Mouse (Mus musculus) lung, postnatal 10 days (tissue): ENCODE measurements around the gene Vmn1r184.
"Not testable (repeated sequence)": the region's sequence is repeated elsewhere in the genome, so short reads cannot be mapped to it uniquely, and the experiment has no call there.

Experiments
- DNase-seq: peaks from one replicate; pipeline ENCODE4 v3.0.0; 2021

The Vmn1r184 gene

GRCm38 (mm10) chr7:26260034-26260433 is at the start of gene Vmn1r184:
Vmn1r184 (plus strand) TSS chr7:26260334.
- DNase-seq: not testable (repeated sequence)

DNA sequence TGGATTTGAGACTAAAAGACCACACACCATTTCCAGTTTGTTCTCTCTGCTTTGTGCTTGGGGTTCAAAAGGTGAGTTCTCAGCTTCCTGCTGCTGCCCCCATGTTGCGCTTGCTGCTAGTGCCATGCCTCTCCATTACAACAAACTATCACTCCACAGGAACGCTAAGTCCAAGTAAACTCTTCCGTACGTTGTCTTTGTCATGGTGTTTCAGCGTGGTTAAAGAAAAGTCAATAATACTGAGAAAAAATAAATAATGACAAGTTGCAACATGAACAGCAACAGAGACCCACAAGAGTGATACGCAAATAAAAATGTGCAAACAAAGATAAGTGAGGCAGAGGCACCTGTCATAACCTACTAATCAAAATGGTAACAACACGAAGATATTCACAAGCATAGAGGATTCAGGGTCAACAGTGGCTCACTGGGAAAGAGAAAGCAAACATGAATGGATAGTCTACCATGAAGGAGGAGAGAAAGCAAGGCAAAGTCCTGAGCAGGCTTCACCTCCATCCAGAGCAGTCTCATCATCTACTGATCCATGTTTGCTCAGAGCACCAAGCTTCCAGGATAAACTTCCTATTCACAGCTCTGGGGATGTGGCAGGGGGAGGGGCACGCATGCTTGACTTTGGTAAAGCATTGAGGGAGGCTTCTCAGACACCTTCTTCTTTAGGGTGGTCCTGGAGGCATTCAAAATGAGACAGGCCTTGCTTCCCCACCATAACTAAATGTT is 43.5 kb downstream of the Vmn1r184 start:
- DNase-seq: not testable (repeated sequence)

DNA sequence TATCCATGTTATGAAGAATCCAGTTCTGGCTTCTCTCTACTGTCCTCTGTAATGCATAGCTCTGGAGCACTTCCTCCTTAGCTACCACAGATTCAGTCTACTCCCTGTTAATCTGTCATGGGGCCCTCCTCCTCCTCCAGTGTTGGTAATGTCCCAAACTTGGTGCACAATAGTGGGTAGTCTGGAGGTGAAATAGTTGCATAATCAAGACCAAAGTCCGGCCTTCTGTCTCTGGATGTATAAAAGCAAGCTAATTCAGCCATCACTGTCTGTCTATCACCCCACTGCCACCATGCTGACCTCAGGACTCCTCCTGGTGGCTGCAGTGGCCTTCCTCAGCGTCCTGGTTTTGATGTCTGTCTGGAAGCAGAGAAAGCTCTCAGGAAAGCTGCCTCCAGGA is 46.8 kb downstream of the Vmn1r184 start, which contains the start of gene Cyp2a4:
Gene Cyp2a4, plus strand, starts transcription at position 244 of the 400 bp plus-strand sequence.
- DNase-seq: not testable (repeated sequence)

DNA sequence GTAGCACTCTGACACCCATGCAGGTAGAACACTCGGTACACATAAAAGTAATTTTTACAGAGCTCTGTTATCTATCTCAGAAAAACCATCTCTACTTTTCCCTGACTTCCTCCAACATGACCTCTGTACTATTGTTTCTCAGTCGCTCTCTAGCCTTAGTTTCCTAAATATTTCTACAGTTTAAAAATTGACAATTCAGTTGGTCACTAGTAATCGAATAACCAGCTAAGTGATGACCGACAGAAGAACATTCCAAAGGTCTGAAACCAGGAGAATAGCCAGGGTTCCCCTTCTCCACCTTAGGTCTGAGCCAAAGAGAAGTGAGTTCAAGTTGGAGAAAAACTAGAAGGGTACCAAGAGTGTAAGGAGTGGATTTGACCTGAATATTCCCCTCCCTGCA is 51.7 kb downstream of the Vmn1r184 start:
- DNase-seq: not testable (repeated sequence)

- DNase-seq: not testable (repeated sequence)
Measured at GRCm38 (mm10) chr7:26315194-26315593, 55.1 kb downstream of the Vmn1r184 start.

DNA sequence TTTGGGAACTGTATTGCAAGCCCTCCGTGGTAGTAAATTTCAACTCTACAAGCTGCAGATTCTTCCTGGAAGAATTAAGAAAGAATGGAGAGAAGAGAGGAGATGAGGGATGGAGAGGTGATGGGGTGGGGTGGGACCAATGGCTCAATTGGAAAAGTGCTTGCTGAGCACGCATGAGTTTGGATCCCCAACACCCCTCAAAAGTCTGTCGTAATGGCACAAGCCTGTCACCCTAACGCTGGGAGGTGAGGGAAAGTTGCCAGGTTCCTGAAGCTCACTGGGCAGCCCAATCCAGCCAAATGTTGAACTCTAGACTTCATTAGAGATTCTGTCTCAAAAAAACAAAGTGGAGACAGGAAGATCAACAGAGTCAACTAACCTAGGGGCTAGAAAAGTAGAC is 55.7 kb downstream of the Vmn1r184 start:
- not testable (repeated sequence) for DNase-seq
